Mouse (Mus musculus) MEL (cell line): ENCODE data around the gene Ldlrap1.

Experiments
- BHLHE40 ChIP-seq: IDR thresholded peaks from 2 replicates; pipeline ENCODE4 v1.6.1; 2012; ENCODE audit warnings: low read depth, mild to moderate bottlenecking, inconsistent platforms, low read length, improper control_type of control experiment, borderline replicate concordance
- CTCF ChIP-seq, 3 experiments: IDR thresholded peaks in 2 of 3; conservative IDR thresholded peaks in 1 of 3; 2 replicates each; pipeline ENCODE4 v1.5.1; 2011 to 2012; ENCODE audit warnings: low read length in 3 of 3, low read depth in 2 of 3, mild to moderate bottlenecking in 2 of 3, improper control_type of control experiment in 1 of 3, inconsistent platforms in 1 of 3, mixed read lengths in 1 of 3, moderate library complexity in 1 of 3; ENCODE audit not compliant: control insufficient read depth in 1 of 3, insufficient read depth in 1 of 3, poor library complexity in 1 of 3, severe bottlenecking in 1 of 3
- E2F4 ChIP-seq: IDR thresholded peaks from 2 replicates; pipeline ENCODE4 v1.6.1; 2011; ENCODE audit warnings: low read depth, low read length, improper control_type of control experiment, borderline replicate concordance
- EP300 ChIP-seq, 2 experiments: IDR thresholded peaks; 2 replicates each; pipeline ENCODE4 v1.6.1; 2011; ENCODE audit warnings: improper control_type of control experiment in 2 of 2, low read length in 2 of 2, low read depth in 1 of 2, mild to moderate bottlenecking in 1 of 2
- GABPA ChIP-seq: IDR thresholded peaks from 2 replicates; pipeline ENCODE4 v1.6.1; 2012; ENCODE audit warnings: low read depth, mild to moderate bottlenecking, inconsistent platforms, low read length, improper control_type of control experiment, moderate library complexity
- GATA1 ChIP-seq: IDR thresholded peaks from 2 replicates; pipeline ENCODE4 v1.6.1; 2011; ENCODE audit warnings: low read depth, low read length, improper control_type of control experiment
- HCFC1 ChIP-seq: IDR thresholded peaks from 2 replicates; pipeline ENCODE4 v1.6.1; 2012; ENCODE audit warnings: low read depth, mild to moderate bottlenecking, inconsistent platforms, low read length, improper control_type of control experiment, moderate library complexity
- MAFK ChIP-seq: IDR thresholded peaks from 2 replicates; pipeline ENCODE4 v1.6.1; 2011; ENCODE audit warnings: low read depth, mild to moderate bottlenecking, low read length, improper control_type of control experiment, borderline replicate concordance
- POLR2A ChIP-seq, 2 experiments: IDR thresholded peaks; 2 replicates each; pipeline ENCODE4 v1.6.1; 2011 to 2012; ENCODE audit warnings: low read length in 2 of 2, mild to moderate bottlenecking in 2 of 2, control low read depth in 1 of 2, improper control_type of control experiment in 1 of 2, low read depth in 1 of 2, moderate library complexity in 1 of 2; ENCODE audit not compliant: control insufficient read depth in 1 of 2, insufficient read depth in 1 of 2, poor library complexity in 1 of 2
- RCOR1 ChIP-seq: IDR thresholded peaks from 2 replicates; pipeline ENCODE4 v1.6.1; 2012; ENCODE audit warnings: low read depth, mild to moderate bottlenecking, inconsistent platforms, low read length, improper control_type of control experiment
- TBP ChIP-seq: IDR thresholded peaks from 2 replicates; pipeline ENCODE4 v1.8.0; 2011; ENCODE audit warnings: low read depth, low read length, improper control_type of control experiment
- UBTF ChIP-seq: IDR thresholded peaks from 2 replicates; pipeline ENCODE4 v1.6.1; 2012; ENCODE audit warnings: low read depth, mild to moderate bottlenecking, inconsistent platforms, low read length, improper control_type of control experiment, moderate library complexity, borderline replicate concordance; ENCODE audit not compliant: insufficient read depth

DNA sequence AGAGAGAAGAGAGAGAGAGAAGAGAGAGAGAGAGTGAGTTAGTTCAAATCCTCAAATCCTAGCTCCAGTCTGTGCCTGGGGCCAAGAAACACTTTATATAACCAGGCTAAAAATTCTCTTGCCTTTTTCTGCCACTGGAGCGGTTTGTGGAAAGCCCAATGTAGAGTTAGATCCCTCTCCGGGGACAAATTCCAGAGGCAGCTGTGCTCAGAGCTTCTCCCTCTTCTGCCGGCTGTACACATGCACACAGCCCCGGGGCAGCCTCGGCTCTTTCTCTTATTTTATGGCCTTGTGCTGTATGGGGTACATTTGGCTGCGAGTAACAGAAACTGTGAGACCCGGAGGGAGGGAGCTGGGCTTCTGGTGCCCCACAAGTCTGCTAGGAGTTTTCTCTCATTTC is 31.7 kb downstream of the Ldlrap1 start:
- no peak for TF ChIP-seq GABPA
- TF ChIP-seq MAFK: no peak
- no peak for TF ChIP-seq RCOR1
- no peak for TF ChIP-seq POLR2A (IDR thresholded peaks at IDR 0.05; ENCODE audit: control insufficient read depth in 1 of 2, insufficient read depth in 1 of 2, low read depth in 1 of 2, low read length in 2 of 2, poor library complexity in 1 of 2)
- no peak for TF ChIP-seq EP300 (IDR thresholded peaks at IDR 0.05; ENCODE audit: low read depth in 1 of 2, low read length in 2 of 2)
- no peak for TF ChIP-seq TBP
- TF ChIP-seq CTCF (IDR thresholded peaks at IDR 0.05 in 2 of 3, conservative IDR thresholded peaks at IDR 0.05 in 1 of 3; ENCODE audit: control insufficient read depth in 1 of 3, insufficient read depth in 1 of 3, low read depth in 2 of 3, low read length in 3 of 3, poor library complexity in 1 of 3, severe bottlenecking in 1 of 3): no peak
- no peak for TF ChIP-seq GATA1
- no peak for TF ChIP-seq HCFC1
- TF ChIP-seq E2F4: no peak
- TF ChIP-seq BHLHE40: no peak
- no peak for TF ChIP-seq UBTF
